Mouse (Mus musculus) G1E (cell line): Measurements from ENCODE around the gene Trip6.

Experiments
- CTCF ChIP-seq: IDR thresholded peaks from 2 replicates; pipeline ENCODE4 v1.5.1; 2012; ENCODE audit warnings: low read depth, low read length, inconsistent platforms, mixed read lengths
- GATA1 ChIP-seq: IDR thresholded peaks from 2 replicates; pipeline ENCODE4 v1.6.1; 2012; ENCODE audit warnings: borderline replicate concordance, low read length, inconsistent platforms, mixed read lengths
- POLR2AphosphoS5 ChIP-seq: IDR thresholded peaks from 2 replicates; pipeline ENCODE4 v1.6.1; 2012; ENCODE audit warnings: low read depth, low read length, inconsistent platforms; ENCODE audit not compliant: insufficient replicate concordance

DNA sequence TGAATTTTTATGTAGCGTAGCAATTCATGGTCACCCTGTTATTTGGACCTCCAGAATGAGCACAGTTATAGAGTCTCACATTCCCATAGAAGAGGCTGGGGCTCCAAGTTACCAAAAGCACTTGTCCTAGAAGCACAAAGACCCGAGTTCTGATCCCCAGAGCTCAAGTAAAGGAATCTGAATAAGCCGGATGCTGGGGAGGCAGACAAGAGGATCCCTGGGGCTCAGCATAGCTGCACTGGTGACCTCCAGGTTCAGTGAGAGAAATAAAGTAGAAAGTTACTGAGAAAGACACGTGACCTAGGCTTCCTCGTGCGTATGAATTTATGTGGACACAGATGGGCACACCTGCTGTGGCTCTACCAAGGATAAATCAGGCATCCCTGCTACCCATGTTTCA lies 20.9 kb upstream of the Trip6 start:
- TF ChIP-seq CTCF, result no peak
- no peak for TF ChIP-seq GATA1
- no peak for TF ChIP-seq POLR2AphosphoS5
